Mouse (Mus musculus) lung, postnatal 0 days (tissue): ENCODE results near the gene Stx7.

Source experiments
- CTCF ChIP-seq: IDR thresholded peaks from 2 replicates; pipeline ENCODE4 v1.5.1; 2016; ENCODE audit warnings: antibody characterized with exemption, mild to moderate bottlenecking
- EP300 ChIP-seq: IDR thresholded peaks from 2 replicates; pipeline ENCODE4 v1.6.1; 2016; ENCODE audit warnings: antibody characterized with exemption, mild to moderate bottlenecking, control low read depth

GRCm38 (mm10) chr10:24165526-24166055 is 16.5 kb downstream of the Stx7 start:
- TF ChIP-seq CTCF (no peak), EP300 (no peak)
